Mouse (Mus musculus): ENCODE measurements around the gene Ccdc152.

Gene Ccdc152

DNA sequence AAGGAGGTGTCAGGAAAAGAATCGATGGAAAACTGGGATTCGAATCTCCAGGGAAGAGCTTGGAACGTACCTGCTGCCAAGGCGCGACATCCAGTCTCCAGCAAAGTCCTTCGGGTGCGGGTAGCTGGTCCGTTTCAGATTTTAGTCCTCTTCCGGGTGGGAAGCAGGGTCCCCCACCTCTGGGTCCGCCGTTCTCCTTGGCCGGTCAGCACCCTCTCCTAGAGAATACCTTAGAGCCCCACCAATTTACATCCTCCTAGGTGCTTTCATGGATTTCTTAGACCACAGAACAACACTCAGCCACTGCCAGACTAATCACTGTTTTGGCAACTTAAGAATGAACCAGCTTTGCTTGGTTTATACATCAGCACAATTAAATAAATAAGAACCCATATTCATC lies at the start of gene Ccdc152:
Gene Ccdc152, minus strand, starts transcription at position 101 of the 400 bp plus-strand sequence.
- in situ Hi-C loops (cut with MboI; ENCODE audit: low sequenced_read_pairs): no loop called here

DNA sequence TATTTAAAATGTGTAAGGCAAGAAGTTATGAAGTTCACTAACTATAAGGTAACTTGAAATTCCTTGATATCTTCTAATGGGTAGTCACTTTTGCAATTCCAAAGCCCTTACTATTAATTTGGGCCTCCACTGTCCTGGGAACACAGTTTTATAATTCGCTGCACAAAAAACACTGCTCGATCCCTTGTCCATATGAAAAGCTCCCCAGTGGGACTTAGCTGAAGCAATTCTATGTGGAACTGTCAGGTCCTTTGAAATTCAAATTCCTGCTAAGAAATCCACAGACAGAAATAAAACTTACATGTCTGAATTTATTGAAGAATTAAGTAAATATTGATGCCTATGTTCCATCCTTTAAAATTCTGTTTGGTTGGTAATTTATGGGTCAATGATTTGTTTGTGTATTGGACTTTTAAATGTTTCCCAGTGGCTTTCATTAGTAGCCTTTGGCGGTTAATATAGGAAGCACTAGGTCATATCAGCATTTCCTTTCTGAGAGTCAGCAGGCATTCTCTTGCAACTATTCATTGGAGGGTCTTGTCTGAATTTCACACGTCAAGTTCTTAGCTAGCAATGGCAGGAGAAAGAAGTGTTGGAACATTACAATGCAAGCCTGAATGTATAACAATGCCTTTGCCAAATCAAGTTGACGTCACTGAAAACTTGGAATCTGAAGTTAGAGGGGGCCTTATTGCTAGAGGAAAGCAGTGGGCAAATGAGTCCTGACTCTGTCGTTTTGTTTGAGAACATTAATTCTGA lies 46.2 kb upstream of the Ccdc152 start:
- in situ Hi-C loops (cut with MboI; ENCODE audit: low sequenced_read_pairs): no loop called here

DNA sequence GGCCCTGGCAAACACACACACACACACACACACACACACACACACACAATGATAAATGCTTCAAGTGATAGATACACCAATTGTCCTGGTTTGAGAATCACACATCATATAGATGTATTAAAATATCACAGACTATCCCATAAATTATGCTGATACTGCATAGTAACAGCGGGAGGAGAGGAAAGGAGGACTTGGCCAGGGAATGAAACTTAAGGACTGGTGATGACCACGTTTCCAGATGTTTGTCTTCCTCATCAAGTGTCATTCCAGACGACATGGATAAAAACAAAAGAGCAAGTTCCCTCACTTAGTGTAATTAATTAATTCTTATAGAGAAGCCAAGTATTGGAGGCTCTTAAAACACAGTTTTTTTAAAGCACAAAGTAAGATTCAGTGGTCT lies 43.4 kb upstream of the Ccdc152 start:
- in situ Hi-C loops (cut with MboI; ENCODE audit: low sequenced_read_pairs): no loop called here

GRCm38 (mm10) chr15:3344555-3344954 lies 41.2 kb upstream of the Ccdc152 start:
- in situ Hi-C loops (cut with MboI; ENCODE audit: low sequenced_read_pairs): no loop called here

DNA sequence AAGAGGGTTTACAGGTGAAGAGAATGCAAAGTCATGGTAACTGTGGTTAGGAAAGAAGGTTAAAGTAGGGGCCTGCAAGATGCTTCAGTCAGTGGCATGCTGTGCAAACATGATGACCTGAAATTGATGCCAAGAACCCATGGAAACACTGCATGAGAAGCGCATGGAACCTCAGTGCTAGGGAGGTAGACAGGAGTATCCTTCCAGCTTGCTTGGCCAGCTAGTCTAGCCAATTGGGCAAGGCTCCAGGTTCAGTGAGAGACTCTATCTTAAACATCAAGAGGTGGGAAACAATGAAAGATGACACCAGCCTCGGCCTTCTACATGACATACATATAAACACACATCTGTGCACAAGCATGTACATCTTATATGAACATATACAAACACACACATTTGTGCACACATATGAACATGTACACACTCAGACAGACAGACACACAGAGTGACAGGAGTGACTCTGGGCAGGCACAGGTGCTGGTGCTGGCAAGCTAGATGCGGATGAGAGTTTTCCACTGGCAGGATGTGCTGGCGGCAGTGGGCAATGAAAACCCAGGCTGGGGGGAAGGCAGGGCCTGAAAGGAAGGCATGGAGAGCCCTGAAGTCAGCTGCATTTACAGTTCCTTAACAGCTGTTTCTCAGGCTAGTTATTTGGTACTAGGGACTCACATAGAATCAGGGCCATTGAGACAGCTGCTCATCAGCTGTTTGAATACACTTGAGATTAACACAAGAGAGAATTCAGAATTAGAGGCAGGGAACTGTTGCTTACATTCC lies 38.7 kb upstream of the Ccdc152 start:
- in situ Hi-C loops (cut with MboI; ENCODE audit: low sequenced_read_pairs): no loop called here

DNA sequence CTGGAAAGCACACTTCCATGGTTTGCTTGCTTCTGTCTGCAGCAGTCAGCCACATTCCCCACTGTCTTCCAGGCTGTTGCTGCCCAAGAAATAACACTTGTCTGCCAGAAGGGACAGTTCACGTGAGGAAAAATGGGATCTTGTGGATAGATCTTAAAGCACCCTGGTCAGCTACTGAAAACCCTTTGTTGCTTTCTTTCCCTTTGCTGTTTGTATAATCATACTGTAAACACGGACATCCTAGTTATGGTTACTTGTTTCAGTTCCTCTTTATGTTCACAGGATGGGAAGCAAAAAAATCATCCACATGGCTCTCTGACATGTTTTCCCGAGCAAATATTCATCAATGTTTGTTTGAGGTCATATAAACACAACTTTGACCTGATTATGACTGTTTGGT lies 36.5 kb upstream of the Ccdc152 start:
- in situ Hi-C loops (cut with MboI; ENCODE audit: low sequenced_read_pairs): no loop called here

DNA sequence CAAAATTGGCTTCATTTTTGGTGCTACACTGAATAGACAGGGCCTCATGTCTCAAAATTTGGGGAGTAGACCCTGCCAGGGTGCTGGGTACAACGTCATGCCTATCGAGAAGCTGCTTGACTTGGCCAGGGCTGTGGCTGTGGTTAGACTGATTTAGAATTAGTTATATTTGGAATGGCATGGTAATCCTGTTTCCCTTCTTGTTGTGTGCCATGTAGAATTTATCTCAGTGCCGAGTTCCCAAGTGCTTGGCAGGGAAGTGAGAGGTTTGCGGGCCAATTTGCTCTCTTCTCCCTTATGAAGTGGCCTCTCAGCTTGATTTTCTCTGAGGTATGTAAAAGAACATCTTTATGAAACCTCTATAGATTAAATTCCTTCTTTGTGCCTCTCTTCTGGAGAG lies 29.2 kb upstream of the Ccdc152 start:
- in situ Hi-C loops (cut with MboI; ENCODE audit: low sequenced_read_pairs): no loop called here

GRCm38 (mm10) chr15:3331813-3332212 lies 28.5 kb upstream of the Ccdc152 start:
- in situ Hi-C loops (cut with MboI; ENCODE audit: low sequenced_read_pairs): no loop called here

DNA sequence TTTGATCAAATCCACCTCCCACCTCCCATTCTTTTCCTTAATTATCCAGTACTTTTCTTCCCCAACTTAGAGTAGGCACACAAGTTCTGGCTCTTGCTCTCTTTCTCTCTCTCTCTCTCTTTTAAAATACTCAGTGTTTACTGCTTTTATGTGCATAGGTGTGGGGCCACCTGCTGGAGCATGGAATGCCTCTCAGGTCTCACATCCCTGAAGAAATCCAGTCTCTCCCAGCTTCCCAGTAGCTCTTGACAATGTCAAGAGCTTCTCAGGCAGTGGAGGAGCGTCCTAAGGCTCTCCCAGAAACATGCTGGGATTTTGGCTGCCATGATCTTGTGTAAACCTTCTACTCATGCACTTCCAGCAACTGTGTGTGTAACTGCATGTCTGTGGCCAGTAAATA lies 27.0 kb upstream of the Ccdc152 start:
- in situ Hi-C loops (cut with MboI; ENCODE audit: low sequenced_read_pairs): no loop called here

DNA sequence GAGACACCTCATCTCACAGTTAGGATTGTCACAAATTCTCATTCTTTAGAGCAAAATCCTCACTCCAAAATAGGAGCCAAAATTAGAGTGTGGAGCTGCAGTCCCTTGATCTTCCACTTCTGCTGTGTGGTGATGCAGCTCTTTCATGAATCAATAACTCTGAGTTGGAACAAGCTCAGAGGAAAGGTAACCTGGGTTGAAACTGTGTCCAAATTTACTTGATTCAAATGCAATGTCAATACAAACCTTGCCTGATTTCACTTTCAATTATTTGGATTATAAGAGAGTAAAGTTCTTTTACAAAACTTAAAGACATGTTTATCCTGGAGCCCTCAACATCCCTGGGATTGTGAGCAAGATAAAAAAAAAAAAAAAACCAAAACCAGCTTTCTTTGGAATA lies 19.7 kb upstream of the Ccdc152 start:
- in situ Hi-C loops (cut with MboI; ENCODE audit: low sequenced_read_pairs): no loop called here

DNA sequence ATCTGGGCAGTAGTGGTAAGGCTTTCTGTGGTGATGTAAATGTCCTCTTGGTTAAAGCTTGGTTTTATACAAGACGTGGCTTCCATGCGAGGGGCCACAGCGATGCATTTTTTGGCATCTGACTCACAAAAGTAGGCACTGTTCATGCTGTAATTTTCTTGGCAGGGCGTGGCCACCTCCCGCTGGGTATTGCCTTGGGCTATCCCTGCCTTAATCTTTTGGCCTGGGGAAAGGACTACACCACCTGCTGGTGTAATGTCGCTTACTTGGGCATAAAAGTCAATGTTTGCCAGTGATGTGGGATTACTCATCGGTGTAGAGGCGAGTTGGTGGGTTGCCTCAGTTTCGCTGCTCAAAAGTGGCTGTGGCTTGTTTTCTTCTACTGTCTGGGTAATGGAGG lies 16.6 kb upstream of the Ccdc152 start:
- in situ Hi-C loops (cut with MboI; ENCODE audit: low sequenced_read_pairs): no loop called here

GRCm38 (mm10) chr15:3316617-3317016 lies 13.3 kb upstream of the Ccdc152 start:
- in situ Hi-C loops (cut with MboI; ENCODE audit: low sequenced_read_pairs): no loop called here

DNA sequence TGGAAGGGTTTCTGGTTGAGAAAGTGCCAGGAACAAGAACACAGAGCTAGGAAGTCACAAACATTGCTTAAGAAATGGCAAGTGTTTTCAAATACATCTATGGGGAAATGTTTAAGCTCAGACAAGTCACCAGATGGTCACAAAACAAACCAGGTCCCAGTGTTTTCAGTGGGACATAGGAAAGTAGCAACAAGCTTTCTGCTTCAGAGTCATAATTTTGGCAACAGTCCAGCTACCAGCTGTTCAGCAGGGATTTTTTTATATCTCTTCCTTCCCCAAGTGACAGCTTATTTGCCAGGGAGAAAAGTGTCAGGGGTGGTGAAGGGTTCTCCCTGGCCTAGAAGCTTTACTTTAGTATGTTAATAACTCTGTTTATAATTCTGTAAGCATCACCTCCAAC lies 9.6 kb upstream of the Ccdc152 start:
- in situ Hi-C loops (cut with MboI; ENCODE audit: low sequenced_read_pairs): no loop called here

DNA sequence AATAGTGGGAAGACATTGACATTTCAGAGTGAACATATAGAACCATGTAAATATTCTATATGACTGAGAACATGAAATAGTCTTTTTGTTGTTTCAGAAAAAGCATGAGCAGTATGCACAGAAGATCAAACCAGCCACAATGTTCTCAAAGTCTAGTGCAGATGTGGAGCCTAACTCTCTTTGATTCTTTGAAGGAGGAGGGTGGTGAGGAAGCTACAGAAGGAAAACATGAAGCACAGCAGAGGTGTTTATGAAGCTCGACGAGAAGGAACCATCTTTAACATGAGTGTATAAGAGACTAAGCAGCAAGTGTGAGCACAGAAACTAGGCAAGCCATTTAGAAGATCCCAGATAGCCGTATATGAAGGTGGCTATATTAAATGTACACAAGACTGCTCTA lies 6.5 kb upstream of the Ccdc152 start:
- in situ Hi-C loops (cut with MboI; ENCODE audit: low sequenced_read_pairs): no loop called here

DNA sequence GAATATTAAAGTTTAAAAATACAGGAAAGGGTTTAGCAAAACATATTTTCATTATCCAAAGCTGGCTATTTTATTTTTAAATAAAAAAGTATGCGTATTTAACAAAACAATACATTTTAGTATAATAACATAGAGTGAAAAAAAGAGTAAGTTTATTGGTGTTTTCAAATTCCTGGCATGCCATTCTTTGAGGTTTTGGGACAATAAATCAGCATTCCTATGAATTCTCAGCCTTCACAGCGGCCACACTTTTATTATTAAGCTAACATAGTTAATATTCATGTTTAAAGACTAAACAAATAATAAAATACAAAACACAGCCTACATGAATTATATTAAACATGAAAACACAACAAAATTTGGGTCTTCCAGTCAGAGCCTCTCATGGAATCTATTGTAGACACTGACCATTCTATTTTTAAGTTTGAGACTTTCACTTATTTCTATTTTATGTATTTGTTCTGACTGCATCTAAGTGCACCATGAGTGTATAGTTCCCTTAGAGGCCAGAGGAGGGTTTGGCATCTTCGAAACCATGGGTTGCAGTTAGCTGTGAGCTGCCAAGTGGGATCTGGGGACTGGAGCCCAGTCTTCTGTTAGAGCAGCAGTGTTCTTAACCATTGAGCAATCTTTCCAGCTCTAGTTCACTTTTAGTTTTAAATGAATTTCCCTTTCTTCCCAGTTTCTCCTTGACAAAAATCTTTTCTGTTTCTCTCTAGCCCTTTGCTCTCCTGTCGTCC lies 2.8 kb downstream of the Ccdc152 start:
- in situ Hi-C loops (cut with MboI; ENCODE audit: low sequenced_read_pairs): no loop called here

GRCm38 (mm10) chr15:3297615-3298014 lies 5.7 kb downstream of the Ccdc152 start:
- in situ Hi-C loops (cut with MboI; ENCODE audit: low sequenced_read_pairs): no loop called here

DNA sequence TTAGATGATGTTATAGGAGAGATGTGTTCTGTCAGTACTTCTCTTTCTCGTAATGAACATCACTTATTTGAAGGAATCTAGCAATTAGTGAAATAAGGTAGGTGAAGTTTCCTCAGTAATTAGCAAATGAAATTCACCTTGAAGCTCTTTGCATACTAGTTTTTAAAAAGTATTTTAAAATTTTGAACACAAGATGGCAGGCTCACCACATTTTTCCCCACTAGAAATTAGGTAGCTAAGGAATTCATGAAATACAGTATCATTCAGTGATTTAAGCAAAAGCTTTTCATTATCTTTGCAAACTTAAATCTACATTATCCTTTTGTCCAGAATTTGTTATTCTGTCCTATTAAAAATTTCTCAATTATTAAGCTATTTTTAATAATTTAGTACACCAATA lies 7.3 kb downstream of the Ccdc152 start:
- in situ Hi-C loops (cut with MboI; ENCODE audit: low sequenced_read_pairs): no loop called here

DNA sequence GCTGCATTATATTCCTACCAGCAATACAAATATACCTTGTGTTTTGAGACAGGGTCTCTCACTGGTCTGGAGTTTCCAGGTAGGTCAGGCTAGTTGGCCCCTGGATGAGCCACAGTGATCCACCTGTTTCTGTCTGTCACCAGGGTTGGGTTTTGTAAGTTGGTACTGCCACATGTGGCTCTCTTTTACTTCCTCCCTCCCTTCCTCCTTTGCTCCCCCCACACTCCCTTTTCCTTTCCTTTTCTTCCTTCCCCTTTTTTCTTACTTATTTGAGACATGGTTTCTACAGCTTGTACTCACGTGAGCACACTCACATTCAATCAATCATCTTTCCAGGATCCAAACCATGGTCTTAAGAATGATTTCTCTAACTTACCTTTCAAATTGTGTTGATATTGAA lies 9.8 kb downstream of the Ccdc152 start:
- in situ Hi-C loops (cut with MboI; ENCODE audit: low sequenced_read_pairs): no loop called here

DNA sequence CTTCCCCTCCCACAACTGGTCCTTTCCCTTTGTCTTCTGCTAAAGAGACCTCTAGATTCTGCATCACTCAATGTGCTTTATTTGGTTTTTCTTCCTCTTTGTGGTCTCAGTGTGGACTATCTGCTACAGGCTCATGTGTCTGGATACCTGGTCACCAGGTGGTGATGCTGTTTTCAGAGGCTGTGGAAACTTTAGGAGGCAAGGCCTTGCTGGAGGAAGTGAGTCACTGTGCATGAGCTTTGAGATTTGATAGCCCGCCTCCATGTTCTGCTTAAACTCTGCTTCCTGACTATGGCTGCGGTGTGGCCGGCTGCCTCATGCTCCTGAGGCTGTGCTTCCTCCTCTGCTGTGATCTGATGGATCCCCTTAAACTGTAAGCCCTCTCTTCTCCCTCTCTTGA lies 12.9 kb downstream of the Ccdc152 start:
- in situ Hi-C loops (cut with MboI; ENCODE audit: low sequenced_read_pairs): no loop called here

DNA sequence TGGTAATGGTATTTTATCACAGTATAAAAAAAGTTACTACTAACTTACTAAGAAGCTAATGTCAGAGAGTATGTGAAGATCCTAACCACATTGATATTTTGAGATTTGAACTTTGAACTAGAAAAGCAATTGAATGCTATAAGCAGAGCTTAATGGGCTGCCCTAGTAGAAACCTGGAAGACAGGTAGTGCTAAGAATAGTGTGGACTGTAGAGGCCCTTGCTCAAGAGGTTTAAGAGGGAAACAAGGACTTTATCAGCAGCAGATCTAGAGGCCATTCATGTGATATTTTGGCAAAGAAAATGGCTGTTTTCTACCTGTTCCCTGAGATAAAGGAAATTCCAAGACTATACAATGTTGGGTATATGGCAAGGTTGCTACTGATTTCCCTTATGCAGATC lies 17.3 kb downstream of the Ccdc152 start:
- in situ Hi-C loops (cut with MboI; ENCODE audit: low sequenced_read_pairs): no loop called here

DNA sequence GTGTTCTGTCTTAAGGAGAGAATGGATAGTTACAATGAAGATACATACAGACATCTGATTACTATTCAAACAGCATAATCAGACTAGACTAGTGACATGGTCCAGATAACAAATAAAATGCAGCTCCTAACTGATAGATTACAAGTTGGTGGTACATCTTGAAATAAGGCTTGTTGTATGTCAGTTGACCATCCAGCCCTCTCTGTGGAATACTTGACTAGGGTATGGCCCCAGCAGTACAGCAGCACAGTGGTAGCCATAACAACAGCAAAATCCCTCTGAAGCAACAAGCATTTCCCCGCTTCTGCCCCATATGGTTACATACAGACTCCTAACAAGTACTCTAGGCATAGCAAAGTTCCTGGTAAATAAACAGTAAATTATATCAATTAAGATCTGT lies 21.6 kb downstream of the Ccdc152 start:
- in situ Hi-C loops (cut with MboI; ENCODE audit: low sequenced_read_pairs): no loop called here

DNA sequence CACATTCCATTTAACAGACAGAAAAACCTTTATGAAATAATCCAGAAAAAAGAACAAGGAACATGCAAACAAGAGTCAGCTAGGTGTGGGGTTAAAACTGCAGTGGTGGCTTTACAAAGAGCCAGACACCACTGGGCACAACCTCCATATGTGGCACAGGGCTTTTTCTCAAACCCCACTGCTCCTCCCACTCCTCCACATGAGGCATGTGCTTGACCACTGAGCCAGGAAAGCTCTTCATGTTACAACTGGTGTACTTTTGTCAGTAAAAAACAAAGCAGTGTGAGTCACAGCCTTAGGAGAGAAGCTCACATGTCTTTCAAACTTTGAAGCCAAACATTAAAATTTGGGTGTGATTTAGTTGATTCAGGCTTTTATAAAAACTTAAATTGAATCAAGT lies 22.1 kb downstream of the Ccdc152 start:
- in situ Hi-C loops (cut with MboI; ENCODE audit: low sequenced_read_pairs): no loop called here

Measured in CH12F3 (cell line).